Mouse (Mus musculus) heart, postnatal 0 days (tissue): Measurements from ENCODE around the gene Mapt.

Source experiments
- CTCF ChIP-seq: IDR thresholded peaks from 2 replicates; pipeline ENCODE4 v1.5.1; 2016; ENCODE audit warnings: antibody characterized with exemption, control low read depth, low read depth
- EP300 ChIP-seq: IDR thresholded peaks from 2 replicates; pipeline ENCODE4 v1.6.1; 2016; ENCODE audit warnings: antibody characterized with exemption, low read depth

GRCm38 (mm10) chr11:104249420-104249819 lies 18.2 kb downstream of the Mapt start:
- TF ChIP-seq CTCF (no peak), EP300 (no peak)
